Mouse (Mus musculus) heart, embryonic 16.5 days (tissue): ENCODE data around the gene Hacd1. TPM values are rescaled to one million over a fixed set of nuclear protein-coding genes. Genes with fewer than 3 reads are reported as not detected.

ENCODE experiments used
- ATAC-seq: fragments of 200-750 bp; cut with Nextera tagmentation; replicated peaks from 2 replicates; pipeline ENCODE4 v1.8.0; 2017; ENCODE audit warnings: moderate number of reproducible peaks; ENCODE audit not compliant: insufficient read depth, low FRiP score; ENCODE audit errors: extremely low read depth
- H3K27ac ChIP-seq: fragments of 300-500 bp; sonication (generic); 2 replicates; pipeline ENCODE4 v1.5.1; 2014; ENCODE audit warnings: mild to moderate bottlenecking, low read length, control low read depth, moderate library complexity
- H3K27me3 ChIP-seq: fragments of 300-500 bp; sonication (generic); 2 replicates; pipeline ENCODE4 v1.6.1; 2014; ENCODE audit warnings: low read length, mixed read lengths; ENCODE audit not compliant: control insufficient read depth, insufficient read depth
- H3K36me3 ChIP-seq: fragments of 300-500 bp; sonication (generic); 2 replicates; pipeline ENCODE4 v1.6.1; 2014; ENCODE audit not compliant: control insufficient read depth, insufficient read depth
- H3K4me1 ChIP-seq: fragments of 300-500 bp; sonication (generic); 2 replicates; pipeline ENCODE4 v1.6.1; 2014; ENCODE audit warnings: low read length, mixed read lengths; ENCODE audit not compliant: control insufficient read depth, insufficient read depth
- H3K4me2 ChIP-seq: fragments of 300-500 bp; sonication (generic); 2 replicates; pipeline ENCODE4 v1.6.1; 2014; ENCODE audit warnings: low read depth, mild to moderate bottlenecking, control low read depth, low read length
- H3K4me3 ChIP-seq: fragments of 300-500 bp; sonication (generic); 2 replicates; pipeline ENCODE4 v1.5.1; 2014; ENCODE audit warnings: mild to moderate bottlenecking, control low read depth, low read length
- H3K9ac ChIP-seq: fragments of 300-500 bp; sonication (generic); 2 replicates; pipeline ENCODE4 v1.6.1; 2014; ENCODE audit warnings: low read length, control low read depth
- H3K9me3 ChIP-seq: fragments of 300-500 bp; sonication (generic); replicated peaks from 2 replicates; pipeline ENCODE4 v1.6.1; 2016; ENCODE audit warnings: low read length; ENCODE audit not compliant: control insufficient read depth
- WGBS: fragments of 180-500 bp; shearing (Covaris S2); extraction: QIAGEN DNeasy Blood & Tissue Kit; methylation state at CpG from one replicate; pipeline ENCODE4 v1.1.7; 2014; 5-methylcytosine and 5-hydroxymethylcytosine counted together
- polyA plus RNA-seq: library from polyadenylated mRNA; unstranded; fragments of >200 nt; fragmentation: Nextera tagmentation; extraction: Ambion mirVana; gene quantifications from 2 replicates; pipeline ENCODE4 v1.2.1, GENCODE M21; 2015

Hacd1 gene
- polyA plus RNA-seq, 1 experiment from 2014 or later: 249 TPM

GRCm38 (mm10) chr2:13932253-13932652, 123.7 kb downstream of the Hacd1 start:
- Histone ChIP-seq H3K27ac (no peak overlapping the region), H3K9me3 (no peaks in the 10 kb centered on the region), H3K4me1 (no peaks in the 10 kb centered on the region), H3K9ac (no peak overlapping the region), H3K4me3 (no peak overlapping the region), H3K4me2 (no peak overlapping the region), H3K36me3 (no peaks in the 10 kb centered on the region), H3K27me3 (no peaks in the 10 kb centered on the region)
- ATAC-seq: no peak

DNA sequence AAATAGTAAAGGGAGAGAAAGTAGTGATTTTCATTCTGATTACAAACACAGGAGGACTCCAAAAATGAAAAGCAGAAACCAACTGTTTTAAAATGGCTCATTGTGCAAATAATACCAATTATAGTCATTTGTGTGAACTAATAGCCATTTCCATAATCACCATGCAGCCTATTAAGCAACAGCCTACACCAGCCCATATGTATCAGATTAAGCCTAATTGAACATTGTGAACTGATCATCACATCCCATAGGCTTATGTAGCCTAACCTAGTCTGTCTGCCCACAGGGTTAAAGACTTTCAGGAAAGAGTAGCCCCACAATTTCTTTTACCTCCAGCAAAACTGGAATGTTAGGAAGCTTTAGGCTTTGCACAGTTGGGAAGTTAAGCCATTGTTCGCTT, 125.2 kb downstream of the Hacd1 start:
- Histone ChIP-seq H3K4me1 (no peaks in the 10 kb centered on the region), H3K9ac (no peak overlapping the region), H3K4me3 (no peak overlapping the region), H3K27ac (no peak overlapping the region), H3K9me3 (no peaks in the 10 kb centered on the region), H3K27me3 (no peaks in the 10 kb centered on the region), H3K4me2 (no peak overlapping the region), H3K36me3 (no peaks in the 10 kb centered on the region)
- no peak for ATAC-seq
- 66% methylated on average over 1 of the region's 1 CpGs for WGBS

DNA sequence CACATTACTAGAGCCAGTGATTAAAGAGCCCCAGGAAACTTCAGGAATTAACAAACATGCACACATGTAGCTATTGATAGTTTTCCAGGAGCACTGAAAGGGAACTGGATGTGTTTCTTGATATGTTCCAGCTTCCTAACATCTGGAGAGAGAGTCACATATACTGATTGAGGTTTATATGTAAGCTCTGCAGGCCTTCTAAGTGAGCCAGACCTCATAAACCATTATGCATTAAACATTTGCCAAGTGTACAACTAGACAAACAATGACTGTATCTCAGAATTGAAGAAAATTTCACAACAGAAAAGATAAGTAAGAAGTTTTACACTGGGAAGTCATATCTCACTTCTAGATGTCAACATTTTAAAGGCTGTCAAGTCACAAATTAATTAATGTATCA, 167.4 kb downstream of the Hacd1 start:
- Histone ChIP-seq H3K4me1 (no peaks in the 10 kb centered on the region), H3K27ac (no peak overlapping the region), H3K36me3 (no peaks in the 10 kb centered on the region), H3K4me3 (no peak overlapping the region), H3K27me3 (no peaks in the 10 kb centered on the region), H3K4me2 (no peak overlapping the region), H3K9me3 (no peaks in the 10 kb centered on the region), H3K9ac (no peak overlapping the region)
- no peak for ATAC-seq

DNA sequence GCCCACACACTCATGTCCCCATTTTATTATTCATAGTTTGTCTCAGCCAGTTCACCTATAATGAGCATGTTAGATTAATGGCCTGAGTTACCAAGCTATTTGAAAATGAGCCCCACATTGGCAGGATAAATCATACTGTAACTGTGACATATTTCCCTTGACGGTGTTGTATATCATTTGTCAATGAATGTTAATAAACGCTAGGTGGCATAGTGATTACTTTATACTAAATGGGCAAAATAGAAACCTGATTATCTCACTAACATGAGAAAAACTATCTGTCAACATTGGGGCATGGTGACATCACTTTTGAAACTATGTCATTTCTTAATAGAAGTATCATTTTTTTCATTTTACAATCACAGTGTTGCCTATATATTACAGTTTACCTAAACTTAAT, 198.5 kb downstream of the Hacd1 start:
- ATAC-seq: no peak
- Histone ChIP-seq H3K27me3 (no peaks in the 10 kb centered on the region), H3K4me3 (no peak overlapping the region), H3K9ac (no peak overlapping the region), H3K27ac (no peak overlapping the region), H3K4me2 (no peak overlapping the region), H3K4me1 (no peaks in the 10 kb centered on the region), H3K9me3 (no peaks in the 10 kb centered on the region; the same call in 1 of the 2 replicates), H3K36me3 (no peaks in the 10 kb centered on the region)
- 64% methylated on average over 2 of the region's 2 CpGs for WGBS

DNA sequence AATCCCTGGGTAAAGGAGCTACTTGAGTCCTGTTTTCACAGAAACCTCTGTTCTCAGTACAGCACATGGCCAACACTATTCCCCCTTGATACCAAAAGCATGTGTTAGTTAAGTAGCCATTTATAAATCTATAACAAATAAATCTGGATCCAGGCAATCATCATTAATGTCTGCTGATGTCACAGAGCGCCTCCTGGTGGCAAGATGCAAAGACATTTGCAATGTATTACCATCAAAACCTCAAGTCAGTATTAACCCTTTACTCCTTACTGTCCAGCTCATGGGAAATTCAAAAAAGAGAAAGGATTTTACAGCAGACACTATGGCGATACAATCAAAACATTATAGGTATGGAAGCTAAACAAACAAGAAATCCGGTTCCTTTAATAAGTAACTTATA, 200.4 kb downstream of the Hacd1 start:
- no peaks in the 10 kb centered on the region for H3K4me1 ChIP-seq
- H3K27me3 ChIP-seq: no peaks in the 10 kb centered on the region

GRCm38 (mm10) chr2:13836310-13836709, 219.6 kb downstream of the Hacd1 start:
- no peaks in the 10 kb centered on the region for H3K4me1 ChIP-seq
- H3K36me3 ChIP-seq: no peaks in the 10 kb centered on the region
- no peak overlapping the region for H3K4me2 ChIP-seq
- no peak overlapping the region for H3K9ac ChIP-seq
- H3K27ac ChIP-seq: no peak overlapping the region
- ATAC-seq: no peak
- WGBS: 66% methylated on average over 3 of the region's 3 CpGs
- no peak overlapping the region for H3K4me3 ChIP-seq
- H3K9me3 ChIP-seq: no peaks in the 10 kb centered on the region
- no peaks in the 10 kb centered on the region for H3K27me3 ChIP-seq

More for the DNA sequence above, 200.4 kb downstream of the Hacd1 start:
- 60% methylated on average over 3 of the region's 3 CpGs for whole genome bisulfite sequencing
- no peak for ATAC-seq
- Histone ChIP-seq H3K9ac (no peak overlapping the region), H3K9me3 (no peaks in the 10 kb centered on the region), H3K4me2 (no peak overlapping the region), H3K4me3 (no peak overlapping the region), H3K27ac (no peak overlapping the region), H3K36me3 (no peaks in the 10 kb centered on the region)

DNA sequence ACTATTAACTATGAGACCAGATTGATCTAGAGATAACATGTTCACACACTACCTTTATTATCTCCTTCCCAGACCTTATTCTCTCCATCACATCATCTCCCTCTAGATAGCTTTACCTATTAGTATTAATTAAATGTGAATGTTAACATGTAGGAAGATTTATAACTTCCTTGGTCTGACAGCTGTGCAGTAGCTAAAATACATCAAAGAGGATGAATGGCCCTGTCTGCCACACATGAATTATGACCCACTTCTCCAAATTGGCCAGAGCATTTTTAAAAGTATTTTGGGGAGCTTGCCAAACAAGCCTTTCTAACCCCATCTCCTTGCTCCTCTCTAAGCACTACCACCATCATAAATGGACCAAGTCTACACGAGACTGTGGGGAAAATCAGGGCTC, 220.9 kb downstream of the Hacd1 start:
- H3K4me2 ChIP-seq: no peak overlapping the region
- H3K9ac ChIP-seq: no peak overlapping the region
- H3K4me3 ChIP-seq: no peak overlapping the region
- WGBS: 55% methylated on average over 1 of the region's 1 CpGs
- H3K27ac ChIP-seq: no peak overlapping the region
- H3K27me3 ChIP-seq: no peaks in the 10 kb centered on the region
- H3K36me3 ChIP-seq: no peaks in the 10 kb centered on the region
- ATAC-seq: no peak
- H3K9me3 ChIP-seq: no peaks in the 10 kb centered on the region
- H3K4me1 ChIP-seq: no peaks in the 10 kb centered on the region

GRCm38 (mm10) chr2:13816645-13817044, 239.3 kb downstream of the Hacd1 start:
- Histone ChIP-seq H3K27me3 (no peaks in the 10 kb centered on the region), H3K36me3 (no peaks in the 10 kb centered on the region), H3K9ac (no peak overlapping the region), H3K9me3 (no peaks in the 10 kb centered on the region), H3K4me3 (no peak overlapping the region), H3K4me2 (no peak overlapping the region), H3K27ac (no peak overlapping the region), H3K4me1 (no peaks in the 10 kb centered on the region)
- no peak for ATAC-seq
- 68% methylated on average over 2 of the region's 2 CpGs for WGBS

DNA sequence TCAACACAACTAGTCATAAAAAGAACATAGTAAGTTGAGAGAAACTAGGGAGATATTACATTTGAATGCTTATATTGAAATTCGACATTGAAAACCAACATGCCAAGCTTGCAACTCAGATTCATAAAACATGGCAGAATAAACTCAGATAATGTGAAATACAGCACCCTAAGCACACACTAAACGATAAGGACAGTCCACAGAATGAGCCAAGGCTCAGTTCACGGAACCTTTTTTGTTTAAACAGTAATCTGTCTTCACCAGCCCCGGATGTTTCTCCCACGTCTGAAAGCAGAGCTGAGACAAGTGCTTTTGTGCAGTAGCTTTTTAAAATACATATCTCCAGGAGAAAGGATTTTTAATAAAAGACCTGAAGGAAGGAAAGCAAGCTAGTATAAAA, 247.3 kb downstream of the Hacd1 start:
- no peak overlapping the region for H3K4me2 ChIP-seq
- no peak overlapping the region for H3K27ac ChIP-seq
- H3K36me3 ChIP-seq: no peaks in the 10 kb centered on the region
- 54% methylated on average over 5 of the region's 5 CpGs for WGBS
- no peak overlapping the region for H3K9ac ChIP-seq
- ATAC-seq: no peak
- no peaks in the 10 kb centered on the region for H3K4me1 ChIP-seq
- no peaks in the 10 kb centered on the region for H3K27me3 ChIP-seq
- no peak overlapping the region for H3K4me3 ChIP-seq
- no peaks in the 10 kb centered on the region for H3K9me3 ChIP-seq

GRCm38 (mm10) chr2:13808008-13808407, 247.9 kb downstream of the Hacd1 start:
- no peaks in the 10 kb centered on the region for H3K36me3 ChIP-seq
- H3K4me3 ChIP-seq: no peak overlapping the region
- WGBS: 53% methylated on average over 4 of the region's 4 CpGs
- no peaks in the 10 kb centered on the region for H3K9me3 ChIP-seq
- ATAC-seq: no peak
- H3K4me2 ChIP-seq: no peak overlapping the region
- no peaks in the 10 kb centered on the region for H3K27me3 ChIP-seq
- H3K4me1 ChIP-seq: no peaks in the 10 kb centered on the region
- no peak overlapping the region for H3K27ac ChIP-seq
- H3K9ac ChIP-seq: no peak overlapping the region
